Mouse (Mus musculus): Measurements from ENCODE around the gene Pfkl. TPM values are rescaled to one million over a fixed set of nuclear protein-coding genes. Genes with fewer than 3 reads are reported as not detected.
"Not testable (repeated sequence)": the region's sequence is repeated elsewhere in the genome, so short reads cannot be mapped to it uniquely, and the experiment has no call there.

Gene Pfkl
- total RNA-seq, 1 experiment from 2014 or later, result 42.1 TPM

DNA sequence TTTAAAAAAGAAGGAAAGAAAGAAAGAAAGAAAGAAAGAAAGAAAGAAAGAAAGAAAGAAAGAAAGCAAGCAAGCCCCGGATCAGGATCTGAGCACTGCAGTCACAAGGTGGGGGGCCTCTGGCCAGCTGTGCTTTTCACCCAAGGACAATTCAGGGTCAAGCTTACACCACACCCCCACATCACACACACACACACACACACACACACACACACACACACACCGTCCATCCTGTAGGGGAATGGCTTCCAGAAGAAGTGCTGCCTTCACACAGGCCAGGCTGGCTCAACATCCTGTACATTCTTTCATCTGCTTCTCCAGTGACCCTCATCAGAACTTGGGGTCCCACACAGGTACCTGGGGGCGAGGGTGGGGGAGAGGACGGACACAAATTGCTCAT is 9.4 kb upstream of the Pfkl start:
- ATAC-seq (replicated peaks in 1 of 2; ENCODE audit: insufficient read depth in 1 of 2, low FRiP score in 2 of 2, low TSS enrichment in 1 of 2, low read depth in 1 of 2, poor library complexity in 2 of 2, severe bottlenecking in 2 of 2), result no peak

DNA sequence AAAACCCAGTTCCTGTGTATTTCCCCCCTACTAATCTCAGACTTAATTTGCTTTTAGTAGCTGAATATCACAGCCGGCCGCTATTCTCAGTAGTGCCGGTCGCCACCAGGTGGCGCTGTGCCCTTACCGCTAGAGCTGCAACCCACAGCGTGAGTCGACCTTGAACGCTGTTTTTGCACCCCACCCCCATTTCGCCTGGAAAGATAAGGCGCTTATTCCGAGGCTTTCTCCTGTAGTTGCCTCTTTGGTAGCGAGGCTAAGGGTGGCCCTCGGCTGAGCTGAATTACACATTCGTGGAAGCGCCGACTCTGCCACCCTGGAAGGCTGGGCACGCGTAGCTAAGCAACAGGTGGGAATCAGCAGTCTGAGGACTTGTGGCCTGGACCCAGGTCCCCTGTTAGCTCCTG is 8.9 kb upstream of the Pfkl start:
- peak; percentile 87 to 95 for ATAC-seq (replicated peaks in 1 of 2; ENCODE audit: insufficient read depth in 1 of 2, low FRiP score in 2 of 2, low TSS enrichment in 1 of 2, low read depth in 1 of 2, poor library complexity in 2 of 2, severe bottlenecking in 2 of 2)

DNA sequence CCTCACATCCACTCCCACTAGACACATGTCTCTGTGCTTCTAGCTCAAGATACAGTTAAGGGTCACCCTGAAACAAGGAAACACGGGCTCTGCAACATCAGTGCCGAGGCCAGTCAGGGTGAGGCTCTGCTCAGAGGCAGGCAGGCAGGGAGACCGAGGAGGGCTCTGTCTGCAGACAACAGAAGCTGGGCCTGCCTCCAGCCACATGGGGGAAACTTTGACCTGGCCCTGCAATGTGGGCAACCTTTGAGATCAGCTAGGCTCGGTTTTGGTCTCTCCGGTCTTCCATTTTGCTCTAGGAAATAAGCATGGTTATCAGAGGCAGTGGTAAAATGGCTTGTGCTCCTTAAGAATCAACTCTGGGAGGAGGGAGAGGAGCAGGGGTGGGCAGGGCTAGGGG is 6.5 kb upstream of the Pfkl start:
- ATAC-seq (replicated peaks in 1 of 2; ENCODE audit: insufficient read depth in 1 of 2, low FRiP score in 2 of 2, low TSS enrichment in 1 of 2, low read depth in 1 of 2, poor library complexity in 2 of 2, severe bottlenecking in 2 of 2), result no peak

DNA sequence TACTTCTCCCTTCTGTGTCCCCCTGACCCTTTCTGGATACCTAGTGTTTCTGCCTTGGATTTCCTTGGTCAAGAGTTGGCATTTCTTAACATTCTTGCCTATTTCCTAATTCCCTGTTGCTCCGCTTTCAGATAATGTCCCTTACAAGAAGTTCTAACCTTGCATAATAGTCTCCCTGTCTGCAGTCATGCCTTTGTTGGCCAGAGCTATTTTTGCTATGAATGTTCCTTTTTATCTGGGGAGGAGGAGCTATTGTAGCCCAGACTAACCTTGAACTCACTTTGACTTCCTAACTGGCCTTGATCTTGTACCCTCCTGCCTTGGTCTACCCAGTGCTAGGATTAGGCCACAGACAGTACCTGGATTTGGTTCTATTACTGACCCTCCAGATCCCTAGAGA is 5.6 kb upstream of the Pfkl start:
- ATAC-seq (replicated peaks in 1 of 2; ENCODE audit: insufficient read depth in 1 of 2, low FRiP score in 2 of 2, low TSS enrichment in 1 of 2, low read depth in 1 of 2, poor library complexity in 2 of 2, severe bottlenecking in 2 of 2), result peak in 1 of 2 experiments; percentile 26; a peak in 1 of 4 replicates

DNA sequence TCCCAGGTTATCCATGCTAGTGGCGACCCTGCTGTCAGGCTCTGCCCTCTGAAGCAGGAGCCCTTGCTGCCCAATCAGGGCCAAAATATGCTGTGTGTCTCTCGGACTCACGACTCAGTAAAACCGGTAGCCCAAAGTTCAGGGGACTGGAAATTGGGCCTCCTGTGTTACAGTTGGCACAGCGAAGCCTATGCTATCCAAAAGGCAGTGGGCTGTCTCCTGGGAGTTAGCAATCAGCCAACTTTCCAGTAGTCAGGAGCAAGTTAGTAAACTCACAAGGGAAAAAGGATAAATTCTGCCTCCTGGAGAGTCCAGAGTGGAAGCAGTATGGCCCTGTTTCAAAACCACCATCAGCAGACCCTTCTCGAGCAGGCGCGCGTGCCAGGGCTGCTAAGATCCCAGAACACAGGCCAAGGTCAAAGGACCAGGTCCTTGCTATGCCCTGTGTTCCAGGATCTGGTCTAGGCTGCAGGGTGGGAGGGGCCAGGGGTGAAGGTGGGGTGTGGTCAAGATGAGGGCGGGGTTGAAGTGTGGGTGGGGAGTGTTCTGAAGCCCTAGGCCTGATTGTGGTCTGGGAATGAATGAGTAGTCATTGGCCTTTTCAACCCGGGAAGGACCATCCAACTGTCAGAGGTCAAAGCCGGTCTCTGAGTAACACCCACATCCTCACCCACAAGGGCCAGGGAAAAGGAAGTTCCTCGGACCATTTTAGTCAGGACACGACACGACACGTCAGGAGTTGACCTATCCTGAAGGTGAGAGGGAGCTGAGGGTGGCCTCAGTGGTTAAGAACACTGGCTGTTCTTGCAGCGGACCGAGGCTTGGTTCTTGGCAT is 3.0 kb upstream of the Pfkl start:
- ATAC-seq (replicated peaks in 1 of 2; ENCODE audit: insufficient read depth in 1 of 2, low FRiP score in 2 of 2, low TSS enrichment in 1 of 2, low read depth in 1 of 2, poor library complexity in 2 of 2, severe bottlenecking in 2 of 2), result no peak

DNA sequence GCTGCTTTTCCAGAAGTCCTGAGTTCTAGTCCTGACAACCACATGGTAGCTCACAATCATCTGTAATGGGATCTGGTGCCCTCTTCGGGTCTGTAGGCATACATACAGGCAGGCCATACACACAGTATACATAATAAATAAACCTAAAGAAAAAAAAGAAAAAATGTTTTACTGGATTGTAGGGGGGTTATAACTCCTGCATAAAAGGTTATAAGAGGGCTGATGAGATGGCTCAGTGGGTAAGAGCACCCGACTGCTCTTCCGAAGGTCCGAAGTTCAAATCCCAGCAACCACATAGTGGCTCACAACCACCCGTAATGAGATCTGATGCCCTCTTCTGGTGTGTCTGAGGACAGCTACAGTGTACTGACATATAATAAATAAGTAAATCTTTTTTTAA is 1.2 kb upstream of the Pfkl start:
- ATAC-seq (replicated peaks in 1 of 2; ENCODE audit: insufficient read depth in 1 of 2, low FRiP score in 2 of 2, low TSS enrichment in 1 of 2, low read depth in 1 of 2, poor library complexity in 2 of 2, severe bottlenecking in 2 of 2), result not testable (repeated sequence)

DNA sequence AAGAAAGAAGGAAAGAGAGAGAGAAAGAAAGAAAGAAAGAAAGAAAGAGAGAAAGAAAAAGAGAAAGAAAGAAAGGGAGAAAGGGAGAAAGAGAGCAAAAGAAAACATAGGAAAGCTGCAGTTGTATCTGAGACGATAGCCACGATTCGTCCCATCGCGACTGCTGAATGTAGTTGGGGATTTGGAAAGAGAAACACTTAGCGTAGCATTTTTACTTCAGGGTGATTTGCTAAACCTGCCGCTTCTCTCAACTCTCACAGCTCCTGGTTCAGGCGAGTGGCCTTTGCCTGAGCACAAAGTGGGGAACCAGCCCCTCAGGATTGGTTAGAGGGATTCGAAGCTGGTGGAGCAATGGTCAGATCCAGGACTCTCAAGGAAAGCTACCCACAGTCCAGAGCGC is 452 bp upstream of the Pfkl start:
- ATAC-seq (replicated peaks in 1 of 2; ENCODE audit: insufficient read depth in 1 of 2, low FRiP score in 2 of 2, low TSS enrichment in 1 of 2, low read depth in 1 of 2, poor library complexity in 2 of 2, severe bottlenecking in 2 of 2), result no peak

DNA sequence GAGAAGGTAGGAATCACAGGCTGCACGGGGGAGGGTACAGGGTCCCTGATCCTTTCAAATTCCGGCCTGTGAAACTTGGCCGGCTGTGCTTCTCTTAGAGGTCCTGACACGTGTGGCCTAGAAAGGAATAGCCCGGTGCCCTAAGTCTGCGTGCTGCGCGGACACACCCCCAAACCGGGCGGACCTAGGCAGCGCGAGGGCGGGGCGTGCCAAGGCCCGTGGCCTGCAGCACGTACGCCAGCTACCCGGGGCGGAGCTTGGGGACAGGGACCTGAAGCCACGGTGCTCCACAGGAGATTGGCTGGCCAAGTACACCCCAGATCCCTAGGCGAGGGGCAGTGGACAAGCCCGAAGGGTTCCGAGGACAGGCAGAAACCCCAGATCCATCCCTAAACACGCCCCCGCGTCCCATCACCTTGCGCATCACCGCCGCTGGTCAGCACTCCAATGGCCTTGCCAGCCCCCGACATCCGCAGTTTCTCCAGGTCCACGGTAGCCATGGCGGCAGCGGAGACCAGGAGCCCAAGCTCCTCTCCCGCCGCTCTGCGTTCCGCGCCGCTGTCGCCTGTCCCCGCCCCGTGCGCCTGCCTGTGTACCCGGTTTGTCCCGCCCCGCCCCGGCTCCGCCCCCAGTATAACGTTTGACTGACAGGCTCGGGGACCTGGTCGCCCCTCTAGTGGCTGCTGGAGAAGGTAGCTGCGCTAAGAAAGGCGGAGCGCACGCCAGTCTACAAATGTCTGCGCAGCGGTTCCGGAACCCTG is 519 bp downstream of the Pfkl start:
- ATAC-seq (replicated peaks in 1 of 2; ENCODE audit: insufficient read depth in 1 of 2, low FRiP score in 2 of 2, low TSS enrichment in 1 of 2, low read depth in 1 of 2, poor library complexity in 2 of 2, severe bottlenecking in 2 of 2), result peak; percentile 91 to 95

DNA sequence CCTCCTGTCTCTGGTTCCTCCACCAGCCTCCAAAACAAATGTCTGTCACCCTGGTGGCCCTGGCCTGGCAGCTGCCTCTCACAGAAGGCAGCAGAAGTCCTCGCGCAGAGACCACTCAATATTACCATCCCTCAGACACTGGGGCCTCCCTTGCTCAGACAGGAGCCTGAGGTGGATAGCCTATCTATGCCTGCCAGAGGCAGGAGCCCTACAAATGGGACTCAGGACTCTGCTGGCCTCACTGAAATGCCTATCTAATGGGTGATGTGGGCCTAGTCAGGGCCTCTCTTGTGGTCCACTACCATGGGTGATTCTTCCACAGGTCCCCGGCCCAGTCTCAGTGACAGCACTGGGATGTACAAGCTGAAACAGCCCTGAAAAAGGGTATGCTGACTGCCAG is 1.7 kb downstream of the Pfkl start:
- no peak for ATAC-seq (replicated peaks in 1 of 2; ENCODE audit: insufficient read depth in 1 of 2, low FRiP score in 2 of 2, low TSS enrichment in 1 of 2, low read depth in 1 of 2, poor library complexity in 2 of 2, severe bottlenecking in 2 of 2)

DNA sequence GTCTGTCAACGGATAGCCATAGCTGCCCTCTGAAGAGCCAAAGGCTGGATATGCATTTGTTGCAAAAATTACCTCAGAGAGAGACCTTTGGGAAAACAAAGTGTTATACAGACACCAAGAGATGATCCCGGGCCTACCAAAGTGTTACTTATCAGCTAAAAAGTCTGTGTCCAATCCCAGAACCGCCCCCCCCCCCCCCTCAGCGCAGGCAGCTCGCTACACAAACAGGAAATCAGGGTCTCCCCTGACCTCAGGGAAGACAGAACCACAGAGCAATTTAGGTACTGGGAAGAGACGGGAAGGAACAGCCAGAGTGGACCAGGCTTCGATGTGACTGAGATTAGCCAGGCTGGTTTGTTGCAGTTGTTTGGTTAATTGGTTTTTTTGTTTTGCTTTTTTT is 2.7 kb downstream of the Pfkl start:
- ATAC-seq (replicated peaks in 1 of 2; ENCODE audit: insufficient read depth in 1 of 2, low FRiP score in 2 of 2, low TSS enrichment in 1 of 2, low read depth in 1 of 2, poor library complexity in 2 of 2, severe bottlenecking in 2 of 2), result no peak

DNA sequence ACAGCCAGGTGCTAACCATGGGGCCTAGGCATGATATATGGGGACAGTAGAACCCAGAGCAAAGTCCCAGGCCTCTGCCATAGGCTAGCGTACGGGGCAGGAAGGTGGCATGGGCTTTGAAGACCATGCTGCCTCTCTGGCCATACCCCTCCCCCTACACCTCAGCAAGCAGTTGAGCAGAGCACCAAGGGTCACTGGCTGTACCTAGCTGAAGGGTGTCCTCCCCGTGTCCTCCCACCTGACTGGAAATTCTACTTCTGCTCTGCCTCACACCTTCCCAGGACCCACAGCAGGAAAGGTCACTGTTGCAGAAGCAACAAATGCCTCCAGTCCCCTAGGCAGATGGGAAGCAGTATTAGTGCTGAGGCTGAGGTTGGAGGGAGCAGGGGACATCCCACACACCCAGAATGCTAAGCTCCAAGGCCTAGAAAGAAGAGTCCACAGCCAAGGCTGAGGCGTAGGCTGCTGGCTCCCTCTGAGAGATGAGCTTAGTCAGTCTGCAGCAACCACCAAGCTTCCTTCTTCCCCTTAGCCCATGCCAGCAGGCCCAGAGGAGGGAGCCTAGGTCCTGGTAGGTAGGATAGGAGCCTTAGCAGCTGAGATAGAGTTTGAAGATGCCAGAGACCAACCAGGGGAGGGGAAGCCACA is 4.0 kb downstream of the Pfkl start:
- ATAC-seq (replicated peaks in 1 of 2; ENCODE audit: insufficient read depth in 1 of 2, low FRiP score in 2 of 2, low TSS enrichment in 1 of 2, low read depth in 1 of 2, poor library complexity in 2 of 2, severe bottlenecking in 2 of 2), result no peak

DNA sequence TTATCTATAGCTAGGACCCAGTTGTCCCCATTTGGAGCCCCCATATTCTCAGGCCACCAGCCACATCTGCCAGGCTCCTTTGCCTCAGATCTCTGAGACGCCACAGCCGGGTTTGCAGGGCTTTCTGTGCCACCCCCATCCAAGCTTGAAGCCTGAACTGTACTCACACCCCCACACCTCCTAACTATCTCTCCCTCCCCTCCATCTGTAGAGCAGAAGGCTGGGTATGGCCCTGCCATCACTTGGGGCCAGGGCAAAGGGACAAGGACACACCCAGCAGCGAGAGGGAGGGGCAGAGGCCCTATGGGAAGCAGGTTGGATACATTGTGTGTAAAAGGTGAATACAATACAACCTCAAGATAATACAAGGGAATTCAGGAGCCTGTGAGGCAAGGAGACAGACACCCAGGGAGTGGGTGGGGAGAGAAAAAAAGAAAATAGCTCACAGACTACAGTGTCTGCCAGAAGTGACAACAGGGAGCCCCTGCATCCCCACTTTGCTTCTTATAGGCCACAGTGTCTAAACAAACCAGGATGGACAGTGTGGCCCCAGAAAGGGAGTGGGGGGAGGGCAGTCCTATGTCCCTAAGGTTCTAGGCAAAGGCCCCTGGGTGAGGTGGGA is 5.3 kb downstream of the Pfkl start:
- ATAC-seq (replicated peaks in 1 of 2; ENCODE audit: insufficient read depth in 1 of 2, low FRiP score in 2 of 2, low TSS enrichment in 1 of 2, low read depth in 1 of 2, poor library complexity in 2 of 2, severe bottlenecking in 2 of 2), result no peak

DNA sequence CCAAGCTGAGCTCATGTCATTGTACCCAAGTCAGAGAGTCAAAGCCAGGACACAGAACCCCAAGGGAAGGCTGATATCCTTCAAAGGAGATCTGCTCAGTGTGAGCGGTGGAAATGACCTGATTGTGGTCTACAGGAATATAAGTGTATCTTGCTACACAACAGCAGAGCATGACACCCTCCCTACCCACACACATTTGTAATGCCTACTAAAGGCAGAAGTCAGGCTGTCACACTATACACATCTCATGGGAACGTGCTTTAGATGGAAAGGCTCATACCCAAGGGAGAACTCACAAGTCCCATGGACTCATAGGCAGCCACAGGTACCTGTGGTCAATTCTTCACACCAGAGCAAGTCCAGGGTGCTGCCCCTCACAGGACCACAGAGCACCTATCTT is 7.6 kb downstream of the Pfkl start:
- no peak for ATAC-seq (replicated peaks in 1 of 2; ENCODE audit: insufficient read depth in 1 of 2, low FRiP score in 2 of 2, low TSS enrichment in 1 of 2, low read depth in 1 of 2, poor library complexity in 2 of 2, severe bottlenecking in 2 of 2)

DNA sequence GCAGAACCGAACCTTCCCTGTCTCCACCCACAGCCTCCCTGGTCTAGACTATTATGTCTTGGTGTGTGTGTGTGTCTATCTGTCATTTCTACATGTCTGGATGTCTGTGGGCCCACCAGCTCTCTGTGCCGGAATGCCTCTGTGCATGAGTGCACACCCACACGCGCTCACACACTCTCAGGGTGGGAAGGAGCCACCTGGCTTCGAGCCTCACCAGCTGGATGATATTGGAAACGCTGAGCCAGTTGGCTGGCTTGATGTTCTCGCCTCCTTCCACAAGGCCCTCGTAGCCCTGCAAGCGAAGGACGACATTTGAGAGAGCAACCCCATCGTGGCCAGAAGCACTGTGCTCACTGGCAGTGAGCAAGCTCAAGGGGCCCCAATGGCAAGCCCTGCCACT is 8.1 kb downstream of the Pfkl start:
- ATAC-seq (replicated peaks in 1 of 2; ENCODE audit: insufficient read depth in 1 of 2, low FRiP score in 2 of 2, low TSS enrichment in 1 of 2, low read depth in 1 of 2, poor library complexity in 2 of 2, severe bottlenecking in 2 of 2), result no peak

DNA sequence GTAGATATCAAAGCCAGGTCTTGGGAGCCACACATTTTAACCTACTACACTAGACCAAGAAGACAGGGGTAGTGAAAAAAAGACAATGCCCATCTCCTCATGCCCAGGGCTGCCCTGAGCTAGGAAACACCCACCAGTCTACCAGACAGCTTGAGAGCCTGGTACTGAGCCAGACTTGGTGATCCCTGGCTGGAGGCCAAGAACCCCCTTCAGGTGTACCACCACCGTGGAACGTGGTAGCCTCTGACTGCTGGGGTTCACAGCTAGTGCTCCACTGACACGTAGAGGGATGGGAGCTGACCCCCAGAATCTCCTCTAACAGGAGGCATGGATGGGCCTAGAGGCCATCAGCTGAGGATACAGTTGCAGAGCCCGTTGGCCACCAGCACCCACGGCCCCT is 9.7 kb downstream of the Pfkl start:
- ATAC-seq (replicated peaks in 1 of 2; ENCODE audit: insufficient read depth in 1 of 2, low FRiP score in 2 of 2, low TSS enrichment in 1 of 2, low read depth in 1 of 2, poor library complexity in 2 of 2, severe bottlenecking in 2 of 2), result no peak

DNA sequence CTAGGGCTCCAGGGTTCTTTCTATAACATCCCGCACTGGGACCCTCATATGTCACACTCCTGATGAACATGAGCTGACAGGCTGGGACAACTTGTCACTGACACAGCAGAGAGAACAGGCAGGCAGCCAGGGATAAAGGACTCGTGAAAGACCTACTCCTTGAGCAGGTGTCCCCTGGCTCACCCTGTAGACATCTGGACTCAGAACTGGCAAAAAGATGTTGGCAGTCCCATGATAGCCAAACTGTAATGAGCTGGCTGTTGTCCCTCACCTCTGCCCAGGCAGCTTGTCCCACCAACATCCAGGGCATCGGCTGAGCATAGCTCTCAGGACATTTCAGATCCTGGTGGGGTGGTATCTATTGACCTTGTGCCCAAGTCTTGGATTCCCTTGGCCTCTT is 14.2 kb downstream of the Pfkl start:
- ATAC-seq (replicated peaks in 1 of 2; ENCODE audit: insufficient read depth in 1 of 2, low FRiP score in 2 of 2, low TSS enrichment in 1 of 2, low read depth in 1 of 2, poor library complexity in 2 of 2, severe bottlenecking in 2 of 2), result no peak

DNA sequence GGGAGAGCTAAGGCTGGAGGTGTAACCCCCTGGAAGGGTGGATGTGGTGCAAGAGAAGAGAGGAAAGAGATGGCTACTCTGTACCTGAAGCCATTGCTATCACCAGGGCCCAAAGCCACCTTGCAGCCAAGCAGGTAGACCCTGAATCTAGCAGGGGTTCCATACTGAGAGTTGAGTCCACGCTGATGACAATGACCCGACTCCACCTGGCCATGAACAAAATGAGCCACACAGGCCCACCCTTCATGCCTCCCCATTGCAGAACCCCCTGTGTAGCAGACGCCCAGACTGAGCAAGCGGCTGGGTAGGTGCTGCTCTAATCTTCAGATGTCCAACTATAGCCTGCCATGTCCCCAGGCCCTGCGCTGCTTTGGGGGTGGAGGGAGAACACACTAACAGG is 24.1 kb downstream of the Pfkl start:
- ATAC-seq (replicated peaks in 1 of 2; ENCODE audit: insufficient read depth in 1 of 2, low FRiP score in 2 of 2, low TSS enrichment in 1 of 2, low read depth in 1 of 2, poor library complexity in 2 of 2, severe bottlenecking in 2 of 2), result no peak

DNA sequence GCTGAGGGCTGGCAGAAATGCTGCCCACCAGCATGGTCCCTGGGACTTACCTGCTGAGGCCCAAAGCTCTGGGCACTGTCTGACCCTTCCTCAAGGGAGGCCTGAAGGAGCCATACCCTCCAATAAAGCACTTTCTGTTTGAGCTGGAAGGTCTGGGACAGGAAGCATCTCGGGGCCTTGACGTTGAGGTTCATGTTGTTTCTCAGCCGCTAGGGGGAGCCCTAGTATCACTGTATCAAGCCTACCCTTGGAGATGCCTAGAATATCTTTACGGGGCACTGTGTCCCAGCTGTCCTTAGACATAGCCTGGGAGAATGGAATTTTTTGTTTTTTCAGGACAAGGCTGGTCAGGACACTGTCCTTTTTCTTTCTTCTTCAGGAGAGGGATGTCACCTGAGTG is 25.2 kb downstream of the Pfkl start:
- peak; percentile 84 to 90 for ATAC-seq (replicated peaks in 1 of 2; ENCODE audit: insufficient read depth in 1 of 2, low FRiP score in 2 of 2, low TSS enrichment in 1 of 2, low read depth in 1 of 2, poor library complexity in 2 of 2, severe bottlenecking in 2 of 2)

All from hematopoietic stem cell, adult 5-6 weeks (primary cell).